Mouse (Mus musculus): Measurements from ENCODE around the gene Gjd2. TPM values are rescaled to one million over a fixed set of nuclear protein-coding genes. Genes with fewer than 3 reads are reported as not detected.
A peak's percentile ranks its signal among the peaks of the same experiment; 100 is the strongest.

Gene Gjd2
- polyA plus RNA-seq, 1 experiment from 2014 or later = not detected

DNA sequence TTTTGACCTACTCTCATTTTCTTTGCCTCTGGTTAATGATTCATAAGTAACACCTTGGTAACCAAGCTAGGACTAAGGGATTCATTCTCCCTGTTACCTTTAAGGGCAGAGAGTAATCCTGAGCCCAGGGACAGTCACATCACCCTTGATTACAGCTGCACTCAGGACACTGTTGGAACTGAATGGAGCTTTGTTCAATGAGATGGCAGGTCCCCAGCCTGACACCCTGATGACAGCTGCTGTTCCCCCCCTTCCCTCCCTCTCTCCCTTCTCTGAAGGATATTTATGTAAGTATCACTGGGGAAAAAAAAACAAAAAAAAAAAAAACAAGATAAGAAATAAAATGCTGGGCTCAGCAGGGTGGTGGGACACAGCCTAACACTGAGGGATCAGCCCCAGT lies 16.5 kb downstream of the Gjd2 start:
- Histone ChIP-seq H3K27me3 (ENCODE audit: control insufficient read depth, insufficient read depth, low read length) (no peaks in the 10 kb centered on the region), H3K9ac (ENCODE audit: low read depth, low read length) (no peak overlapping the region), H3K36me3 (ENCODE audit: control insufficient read depth, insufficient read depth, low read length) (no peaks in the 10 kb centered on the region), H3K27ac (ENCODE audit: low read depth, low read length) (no peak overlapping the region), H3K9me3 (replicated peaks; ENCODE audit: control insufficient read depth, low read length) (no peaks in the 10 kb centered on the region), H3K4me3 (ENCODE audit: low read depth, low read length) (no peak overlapping the region), H3K4me2 (no peak overlapping the region), H3K4me1 (ENCODE audit: control insufficient read depth, insufficient read depth, low read length) (no peaks in the 10 kb centered on the region)
- no peak for ATAC-seq (replicated peaks; ENCODE audit: insufficient number of reproducible peaks, low FRiP score, low TSS enrichment)

DNA sequence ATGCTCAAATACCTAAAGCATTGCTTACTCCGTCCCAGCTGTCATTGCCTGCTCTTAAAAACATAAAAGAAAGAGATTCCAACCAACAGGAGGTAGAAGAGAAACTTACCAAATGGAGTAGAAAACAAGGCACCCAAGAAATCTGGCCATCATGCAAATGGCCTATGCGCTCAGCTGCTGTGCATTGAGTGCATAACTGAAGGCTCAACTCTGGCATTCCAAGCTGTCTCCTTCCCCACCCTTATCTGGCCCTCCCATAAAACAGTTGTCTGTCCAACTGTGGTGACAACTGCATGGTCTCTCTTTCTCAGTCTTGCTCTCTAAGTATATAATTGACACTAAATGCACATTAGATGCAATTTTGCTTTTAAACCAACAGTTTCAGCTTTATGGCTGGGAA lies 28.5 kb downstream of the Gjd2 start:
- peaks cover 11% of the 10 kb centered on the region; the same call in 1 of the 2 replicates for H3K4me1 ChIP-seq (ENCODE audit: control insufficient read depth, insufficient read depth, low read length)
- no peak overlapping the region for H3K27ac ChIP-seq (ENCODE audit: low read depth, low read length)
- 66% methylated on average over 2 of the region's 2 CpGs for WGBS (ENCODE audit: insufficient replicate concordance)
- H3K27me3 ChIP-seq (ENCODE audit: control insufficient read depth, insufficient read depth, low read length) = no peaks in the 10 kb centered on the region
- no peak overlapping the region for H3K4me3 ChIP-seq (ENCODE audit: low read depth, low read length)
- H3K9me3 ChIP-seq (replicated peaks; ENCODE audit: control insufficient read depth, low read length) = no peaks in the 10 kb centered on the region
- H3K9ac ChIP-seq (ENCODE audit: low read depth, low read length) = no peak overlapping the region
- ATAC-seq (replicated peaks; ENCODE audit: insufficient number of reproducible peaks, low FRiP score, low TSS enrichment) = no peak; the same call in 1 of the 2 replicates
- no peaks in the 10 kb centered on the region for H3K36me3 ChIP-seq (ENCODE audit: control insufficient read depth, insufficient read depth, low read length)
- H3K4me2 ChIP-seq = no peak overlapping the region

DNA sequence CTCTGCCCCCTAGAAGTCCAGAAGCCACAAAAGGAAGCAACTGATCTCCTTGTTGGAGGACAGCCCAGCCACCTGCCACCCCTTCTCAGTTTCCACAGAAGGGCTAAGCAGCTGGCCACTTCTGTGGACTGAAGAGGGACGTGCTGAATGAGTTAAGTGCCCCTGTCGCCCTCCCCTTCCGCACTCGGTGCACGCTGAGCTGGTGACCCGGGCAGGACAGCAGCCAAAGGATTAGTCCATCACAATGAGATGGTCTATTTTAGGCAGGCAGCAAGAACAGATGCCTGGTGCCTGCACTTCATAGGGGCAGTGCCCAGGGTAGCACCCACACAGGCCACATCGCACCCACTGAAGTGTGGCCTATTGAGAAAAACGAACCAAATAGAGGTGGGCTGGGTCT lies 32.8 kb downstream of the Gjd2 start:
- Histone ChIP-seq H3K4me3 (ENCODE audit: low read depth, low read length) (no peak overlapping the region), H3K27me3 (ENCODE audit: control insufficient read depth, insufficient read depth, low read length) (no peaks in the 10 kb centered on the region), H3K4me2 (no peak overlapping the region), H3K9me3 (replicated peaks; ENCODE audit: control insufficient read depth, low read length) (no peaks in the 10 kb centered on the region), H3K27ac (ENCODE audit: low read depth, low read length) (peak overlapping the region; percentile 29), H3K4me1 (ENCODE audit: control insufficient read depth, insufficient read depth, low read length) (peaks cover 13% of the 10 kb centered on the region), H3K9ac (ENCODE audit: low read depth, low read length) (0 out of 2 replicates have a peak overlapping the region, but pooled peaks have one; percentile 10), H3K36me3 (ENCODE audit: control insufficient read depth, insufficient read depth, low read length) (no peaks in the 10 kb centered on the region)
- 40% methylated on average over 8 of the region's 8 CpGs for WGBS (ENCODE audit: insufficient replicate concordance)
- peak; percentile 72 for ATAC-seq (replicated peaks; ENCODE audit: insufficient number of reproducible peaks, low FRiP score, low TSS enrichment)

DNA sequence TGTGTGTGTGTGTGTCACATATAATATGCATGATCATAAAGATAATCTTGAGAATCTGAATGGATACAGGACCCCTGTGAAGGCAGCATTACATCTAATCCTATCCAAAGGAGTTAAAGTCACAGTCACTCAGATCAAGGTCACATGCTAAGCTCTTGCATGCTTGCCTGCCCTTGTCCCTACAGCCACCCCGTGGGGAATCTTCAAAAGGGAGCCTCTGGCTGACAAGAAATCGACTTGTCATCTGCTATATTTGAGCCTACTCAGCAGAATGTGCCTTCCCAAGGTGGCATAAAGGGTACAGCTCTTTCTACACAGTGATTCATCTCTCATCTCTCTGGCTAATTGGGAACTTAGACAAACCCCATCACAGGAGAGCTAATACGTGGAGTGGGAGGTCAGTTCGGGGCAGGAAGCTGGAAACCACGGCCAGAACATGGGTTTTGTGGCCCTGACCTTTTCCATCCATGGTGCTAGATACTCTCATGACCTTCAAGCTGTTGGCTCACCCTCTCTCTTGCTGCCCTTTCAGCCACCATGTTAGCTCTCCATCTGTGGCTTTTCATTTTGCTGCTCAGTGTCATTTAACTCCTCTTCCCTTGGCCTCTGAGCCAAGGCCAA lies 35.2 kb downstream of the Gjd2 start:
- Histone ChIP-seq H3K4me3 (ENCODE audit: low read depth, low read length) (no peak overlapping the region), H3K27ac (ENCODE audit: low read depth, low read length) (no peak overlapping the region), H3K4me1 (ENCODE audit: control insufficient read depth, insufficient read depth, low read length) (peaks cover 9% of the 10 kb centered on the region), H3K36me3 (ENCODE audit: control insufficient read depth, insufficient read depth, low read length) (no peaks in the 10 kb centered on the region), H3K9me3 (replicated peaks; ENCODE audit: control insufficient read depth, low read length) (no peaks in the 10 kb centered on the region), H3K27me3 (ENCODE audit: control insufficient read depth, insufficient read depth, low read length) (no peaks in the 10 kb centered on the region), H3K4me2 (no peak overlapping the region), H3K9ac (ENCODE audit: low read depth, low read length) (no peak overlapping the region)
- 56% methylated on average over 5 of the region's 5 CpGs for WGBS (ENCODE audit: insufficient replicate concordance)
- no peak for ATAC-seq (replicated peaks; ENCODE audit: insufficient number of reproducible peaks, low FRiP score, low TSS enrichment)

DNA sequence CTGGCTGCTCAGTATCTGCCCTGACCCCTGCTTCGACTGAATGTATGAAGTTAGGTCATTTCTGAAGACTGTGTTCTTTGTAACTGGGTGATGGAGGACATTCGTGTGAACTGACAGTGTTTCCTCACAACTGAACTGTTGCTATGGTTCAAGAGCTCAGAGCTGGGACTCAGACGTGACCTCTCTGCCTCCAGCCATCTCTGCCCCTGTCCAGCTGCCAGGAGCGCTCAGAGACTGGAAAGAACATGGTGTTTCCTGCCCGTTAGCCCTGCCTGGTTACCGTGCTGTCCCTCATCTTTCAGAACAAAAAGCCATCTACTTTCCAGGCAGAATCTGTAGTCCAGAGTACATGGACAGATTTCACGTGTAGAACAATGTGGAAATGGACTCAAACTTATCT lies 39.5 kb downstream of the Gjd2 start:
- WGBS (ENCODE audit: insufficient replicate concordance) = 60% methylated on average over 7 of the region's 7 CpGs

DNA sequence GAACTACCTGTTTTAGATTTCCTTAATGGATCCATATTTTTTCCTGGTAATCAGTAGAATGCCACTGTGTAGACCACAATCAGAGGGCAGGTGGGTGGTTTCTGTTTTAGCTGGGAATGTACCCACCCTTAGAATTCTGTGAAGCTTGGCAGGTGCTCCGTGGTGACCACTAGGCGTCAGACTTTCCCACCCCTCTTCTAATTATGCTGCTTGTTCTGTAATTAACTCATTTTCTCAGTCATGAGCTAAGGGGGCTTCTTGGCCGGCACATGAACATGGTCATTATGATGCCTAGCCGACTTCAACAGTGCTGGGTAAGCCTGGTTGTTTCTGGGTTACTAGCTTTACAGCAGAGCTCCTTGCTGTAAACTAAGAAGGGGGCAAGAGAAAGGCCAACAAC lies 47.0 kb downstream of the Gjd2 start:
- no peak for ATAC-seq (replicated peaks; ENCODE audit: insufficient number of reproducible peaks, low FRiP score, low TSS enrichment)
- H3K36me3 ChIP-seq (ENCODE audit: control insufficient read depth, insufficient read depth, low read length) = no peaks in the 10 kb centered on the region
- H3K4me1 ChIP-seq (ENCODE audit: control insufficient read depth, insufficient read depth, low read length) = no peaks in the 10 kb centered on the region
- no peaks in the 10 kb centered on the region for H3K27me3 ChIP-seq (ENCODE audit: control insufficient read depth, insufficient read depth, low read length)
- 31% methylated on average over 4 of the region's 4 CpGs for WGBS (ENCODE audit: insufficient replicate concordance)
- H3K27ac ChIP-seq (ENCODE audit: low read depth, low read length) = no peak overlapping the region
- no peak overlapping the region for H3K4me3 ChIP-seq (ENCODE audit: low read depth, low read length)
- H3K9me3 ChIP-seq (replicated peaks; ENCODE audit: control insufficient read depth, low read length) = no peaks in the 10 kb centered on the region
- H3K4me2 ChIP-seq = no peak overlapping the region
- no peak overlapping the region for H3K9ac ChIP-seq (ENCODE audit: low read depth, low read length)

More for the DNA sequence above, 39.5 kb downstream of the Gjd2 start:
- Histone ChIP-seq H3K9ac (ENCODE audit: low read depth, low read length) (no peak overlapping the region), H3K27me3 (ENCODE audit: control insufficient read depth, insufficient read depth, low read length) (no peaks in the 10 kb centered on the region), H3K4me1 (ENCODE audit: control insufficient read depth, insufficient read depth, low read length) (peaks cover 6% of the 10 kb centered on the region), H3K4me2 (no peak overlapping the region), H3K9me3 (replicated peaks; ENCODE audit: control insufficient read depth, low read length) (no peaks in the 10 kb centered on the region), H3K27ac (ENCODE audit: low read depth, low read length) (no peak overlapping the region), H3K36me3 (ENCODE audit: control insufficient read depth, insufficient read depth, low read length) (no peaks in the 10 kb centered on the region), H3K4me3 (ENCODE audit: low read depth, low read length) (no peak overlapping the region)
- ATAC-seq (replicated peaks; ENCODE audit: insufficient number of reproducible peaks, low FRiP score, low TSS enrichment) = no peak

Other genes starting within 250 kb of the Gjd2 start
- gene Scg5, start 184.5 kb downstream of the Gjd2 start, polyA plus RNA-seq (2014; fragmentation: Nextera tagmentation; extraction: Ambion mirVana) = 0.73 and 0.77 TPM in 2 replicates
- 3.9 and 5.7 TPM in 2 replicates for gene Arhgap11a, start 165.0 kb downstream of the Gjd2 start, polyA plus RNA-seq (2014; fragmentation: Nextera tagmentation; extraction: Ambion mirVana)
- 12,441 and 13,029 TPM in 2 replicates for gene Actc1, start 39.9 kb upstream of the Gjd2 start, polyA plus RNA-seq (2014; fragmentation: Nextera tagmentation; extraction: Ambion mirVana)
- gene Aqr, start 173.4 kb upstream of the Gjd2 start, polyA plus RNA-seq (2014; fragmentation: Nextera tagmentation; extraction: Ambion mirVana) = 34.9 and 38.8 TPM in 2 replicates
- gene Zfp770, start 187.8 kb upstream of the Gjd2 start, polyA plus RNA-seq (2014; fragmentation: Nextera tagmentation; extraction: Ambion mirVana) = 4.5 and 5.5 TPM in 2 replicates

All from heart, embryonic 11.5 days (tissue).